Mouse (Mus musculus) MEL (cell line): ENCODE results near the gene Als2.

Source experiments
- CTCF ChIP-seq, 3 experiments: IDR thresholded peaks in 2 of 3; conservative IDR thresholded peaks in 1 of 3; 2 replicates each; pipeline ENCODE4 v1.5.1; 2011 to 2012; ENCODE audit warnings: low read length in 3 of 3, low read depth in 2 of 3, mild to moderate bottlenecking in 2 of 3, improper control_type of control experiment in 1 of 3, inconsistent platforms in 1 of 3, mixed read lengths in 1 of 3, moderate library complexity in 1 of 3; ENCODE audit not compliant: control insufficient read depth in 1 of 3, insufficient read depth in 1 of 3, poor library complexity in 1 of 3, severe bottlenecking in 1 of 3
- HCFC1 ChIP-seq: IDR thresholded peaks from 2 replicates; pipeline ENCODE4 v1.6.1; 2012; ENCODE audit warnings: low read depth, mild to moderate bottlenecking, inconsistent platforms, low read length, improper control_type of control experiment, moderate library complexity
- JUND ChIP-seq: IDR thresholded peaks from 2 replicates; pipeline ENCODE4 v1.6.1; 2011; ENCODE audit warnings: low read depth, mild to moderate bottlenecking, improper control_type of control experiment, low read length

GRCm38 (mm10) chr1:59159136-59159535, 77.9 kb downstream of the Als2 start:
- TF ChIP-seq JUND (no peak), HCFC1 (no peak), CTCF (IDR thresholded peaks at IDR 0.05 in 2 of 3, conservative IDR thresholded peaks at IDR 0.05 in 1 of 3; ENCODE audit: control insufficient read depth in 1 of 3, insufficient read depth in 1 of 3, low read depth in 2 of 3, low read length in 3 of 3, poor library complexity in 1 of 3, severe bottlenecking in 1 of 3) (no peak)
